Mouse (Mus musculus): ENCODE measurements around the gene Kcnmb4. TPM values are rescaled to one million over a fixed set of nuclear protein-coding genes. Genes with fewer than 3 reads are reported as not detected.

Gene Kcnmb4
- polyA plus RNA-seq, 1 experiment = 1.8 TPM

GRCm38 (mm10) chr10:116422551-116422950 is 51.1 kb downstream of the Kcnmb4 start:
- no peak overlapping the region for H3K9ac ChIP-seq (ENCODE audit: low read depth, poor library complexity, severe bottlenecking)
- peaks cover 2% of the 10 kb centered on the region; the same call in 1 of the 2 replicates for H3K27me3 ChIP-seq (ENCODE audit: control insufficient read depth, insufficient read depth, low read length, poor library complexity, severe bottlenecking)
- no peak overlapping the region for H3K4me3 ChIP-seq (ENCODE audit: low read depth, low read length)
- no peaks in the 10 kb centered on the region for H3K36me3 ChIP-seq (ENCODE audit: control insufficient read depth, insufficient read depth, low read length, poor library complexity, severe bottlenecking)
- TF ChIP-seq EP300 (IDR thresholded peaks at IDR 0.05; ENCODE audit: insufficient read depth, low read depth, low read length) = no peak
- no peak for TF ChIP-seq CTCF (IDR thresholded peaks at IDR 0.05; ENCODE audit: low read depth, low read length)
- TF ChIP-seq POLR2A (IDR thresholded peaks at IDR 0.05; ENCODE audit: insufficient read depth, low read length) = no peak
- no peak overlapping the region for H3K27ac ChIP-seq (ENCODE audit: insufficient read depth, low read length)
- no peaks in the 10 kb centered on the region for H3K4me1 ChIP-seq (ENCODE audit: control insufficient read depth, insufficient read depth, low read length)
- H3K9me3 ChIP-seq (replicated peaks; ENCODE audit: control insufficient read depth, insufficient read depth, low read length, poor library complexity, severe bottlenecking) = 0 out of 2 replicates have a peak, but pooled peaks cover 2% of the 10 kb centered on the region

- no peak overlapping the region for H3K9ac ChIP-seq (ENCODE audit: low read depth, poor library complexity, severe bottlenecking)
- no peaks in the 10 kb centered on the region for H3K36me3 ChIP-seq (ENCODE audit: control insufficient read depth, insufficient read depth, low read length, poor library complexity, severe bottlenecking)
- H3K27ac ChIP-seq (ENCODE audit: insufficient read depth, low read length) = no peak overlapping the region
- H3K27me3 ChIP-seq (ENCODE audit: control insufficient read depth, insufficient read depth, low read length, poor library complexity, severe bottlenecking) = peaks cover 2% of the 10 kb centered on the region; the same call in 1 of the 2 replicates
- H3K9me3 ChIP-seq (replicated peaks; ENCODE audit: control insufficient read depth, insufficient read depth, low read length, poor library complexity, severe bottlenecking) = 0 out of 2 replicates have a peak, but pooled peaks cover 2% of the 10 kb centered on the region
- TF ChIP-seq POLR2A (IDR thresholded peaks at IDR 0.05; ENCODE audit: insufficient read depth, low read length) (no peak), EP300 (IDR thresholded peaks at IDR 0.05; ENCODE audit: insufficient read depth, low read depth, low read length) (no peak), CTCF (IDR thresholded peaks at IDR 0.05; ENCODE audit: low read depth, low read length) (no peak)
- H3K4me1 ChIP-seq (ENCODE audit: control insufficient read depth, insufficient read depth, low read length) = no peaks in the 10 kb centered on the region
- no peak overlapping the region for H3K4me3 ChIP-seq (ENCODE audit: low read depth, low read length)
Measured at GRCm38 (mm10) chr10:116420976-116421375, 52.7 kb downstream of the Kcnmb4 start.

- Histone ChIP-seq H3K36me3 (ENCODE audit: control insufficient read depth, insufficient read depth, low read length, poor library complexity, severe bottlenecking) (no peaks in the 10 kb centered on the region), H3K27me3 (ENCODE audit: control insufficient read depth, insufficient read depth, low read length, poor library complexity, severe bottlenecking) (no peaks in the 10 kb centered on the region; the same call in 1 of the 2 replicates), H3K4me1 (ENCODE audit: control insufficient read depth, insufficient read depth, low read length) (no peaks in the 10 kb centered on the region), H3K9me3 (replicated peaks; ENCODE audit: control insufficient read depth, insufficient read depth, low read length, poor library complexity, severe bottlenecking) (0 out of 2 replicates have a peak, but pooled peaks cover 2% of the 10 kb centered on the region), H3K9ac (ENCODE audit: low read depth, poor library complexity, severe bottlenecking) (no peak overlapping the region), H3K27ac (ENCODE audit: insufficient read depth, low read length) (no peak overlapping the region), H3K4me3 (ENCODE audit: low read depth, low read length) (no peak overlapping the region)
- TF ChIP-seq POLR2A (IDR thresholded peaks at IDR 0.05; ENCODE audit: insufficient read depth, low read length) = no peak
- TF ChIP-seq EP300 (IDR thresholded peaks at IDR 0.05; ENCODE audit: insufficient read depth, low read depth, low read length) = no peak
- peak; percentile 27 for TF ChIP-seq CTCF (IDR thresholded peaks at IDR 0.05; ENCODE audit: low read depth, low read length)
Measured at GRCm38 (mm10) chr10:116418121-116418726, 55.5 kb downstream of the Kcnmb4 start.

GRCm38 (mm10) chr10:116416726-116417125 is 57.0 kb downstream of the Kcnmb4 start:
- H3K4me1 ChIP-seq (ENCODE audit: control insufficient read depth, insufficient read depth, low read length) = no peaks in the 10 kb centered on the region
- H3K4me3 ChIP-seq (ENCODE audit: low read depth, low read length) = no peak overlapping the region
- no peak overlapping the region for H3K27ac ChIP-seq (ENCODE audit: insufficient read depth, low read length)
- no peaks in the 10 kb centered on the region for H3K36me3 ChIP-seq (ENCODE audit: control insufficient read depth, insufficient read depth, low read length, poor library complexity, severe bottlenecking)
- H3K27me3 ChIP-seq (ENCODE audit: control insufficient read depth, insufficient read depth, low read length, poor library complexity, severe bottlenecking) = no peaks in the 10 kb centered on the region; the same call in 1 of the 2 replicates
- 0 out of 2 replicates have a peak, but pooled peaks cover 2% of the 10 kb centered on the region for H3K9me3 ChIP-seq (replicated peaks; ENCODE audit: control insufficient read depth, insufficient read depth, low read length, poor library complexity, severe bottlenecking)
- TF ChIP-seq CTCF (IDR thresholded peaks at IDR 0.05; ENCODE audit: low read depth, low read length) (no peak), POLR2A (IDR thresholded peaks at IDR 0.05; ENCODE audit: insufficient read depth, low read length) (no peak), EP300 (IDR thresholded peaks at IDR 0.05; ENCODE audit: insufficient read depth, low read depth, low read length) (no peak)
- H3K9ac ChIP-seq (ENCODE audit: low read depth, poor library complexity, severe bottlenecking) = no peak overlapping the region

GRCm38 (mm10) chr10:116416142-116416541 is 57.5 kb downstream of the Kcnmb4 start:
- Histone ChIP-seq H3K36me3 (ENCODE audit: control insufficient read depth, insufficient read depth, low read length, poor library complexity, severe bottlenecking) (no peaks in the 10 kb centered on the region), H3K9me3 (replicated peaks; ENCODE audit: control insufficient read depth, insufficient read depth, low read length, poor library complexity, severe bottlenecking) (no peaks in the 10 kb centered on the region), H3K9ac (ENCODE audit: low read depth, poor library complexity, severe bottlenecking) (no peak overlapping the region), H3K27me3 (ENCODE audit: control insufficient read depth, insufficient read depth, low read length, poor library complexity, severe bottlenecking) (no peaks in the 10 kb centered on the region; the same call in 1 of the 2 replicates), H3K4me1 (ENCODE audit: control insufficient read depth, insufficient read depth, low read length) (no peaks in the 10 kb centered on the region), H3K4me3 (ENCODE audit: low read depth, low read length) (no peak overlapping the region), H3K27ac (ENCODE audit: insufficient read depth, low read length) (no peak overlapping the region)
- TF ChIP-seq EP300 (IDR thresholded peaks at IDR 0.05; ENCODE audit: insufficient read depth, low read depth, low read length) (no peak), CTCF (IDR thresholded peaks at IDR 0.05; ENCODE audit: low read depth, low read length) (no peak), POLR2A (IDR thresholded peaks at IDR 0.05; ENCODE audit: insufficient read depth, low read length) (no peak)

DNA sequence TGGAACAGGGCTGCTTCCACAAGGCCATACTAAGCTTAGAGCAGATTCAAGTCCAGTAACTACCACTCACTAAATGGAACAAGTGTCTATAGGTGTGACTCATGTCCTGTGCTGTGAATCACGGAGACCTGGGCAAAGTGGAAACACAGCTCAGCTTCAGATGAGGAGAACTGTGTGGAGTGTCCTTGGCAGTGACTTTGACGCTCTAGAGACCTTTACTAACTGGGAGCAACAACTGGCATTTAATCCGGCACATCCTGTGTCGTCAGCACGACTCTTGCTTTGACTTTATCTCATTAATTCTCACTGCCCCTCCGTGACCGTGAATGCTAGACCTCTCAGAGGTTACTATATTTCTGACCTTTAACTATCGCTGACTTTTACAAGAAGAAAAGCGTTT is 62.9 kb downstream of the Kcnmb4 start:
- Histone ChIP-seq H3K4me1 (ENCODE audit: control insufficient read depth, insufficient read depth, low read length) (peaks cover 2% of the 10 kb centered on the region), H3K9me3 (replicated peaks; ENCODE audit: control insufficient read depth, insufficient read depth, low read length, poor library complexity, severe bottlenecking) (no peaks in the 10 kb centered on the region), H3K4me3 (ENCODE audit: low read depth, low read length) (no peak overlapping the region), H3K36me3 (ENCODE audit: control insufficient read depth, insufficient read depth, low read length, poor library complexity, severe bottlenecking) (no peaks in the 10 kb centered on the region), H3K9ac (ENCODE audit: low read depth, poor library complexity, severe bottlenecking) (no peak overlapping the region), H3K27ac (ENCODE audit: insufficient read depth, low read length) (no peak overlapping the region), H3K27me3 (ENCODE audit: control insufficient read depth, insufficient read depth, low read length, poor library complexity, severe bottlenecking) (no peaks in the 10 kb centered on the region; the same call in 1 of the 2 replicates)
- TF ChIP-seq CTCF (IDR thresholded peaks at IDR 0.05; ENCODE audit: low read depth, low read length) (no peak), EP300 (IDR thresholded peaks at IDR 0.05; ENCODE audit: insufficient read depth, low read depth, low read length) (no peak), POLR2A (IDR thresholded peaks at IDR 0.05; ENCODE audit: insufficient read depth, low read length) (no peak)

Data from ES-Bruce4 (cell line).